Mouse (Mus musculus) adipocyte (in vitro differentiated cells): ENCODE data around the gene Spc24.
A peak's percentile ranks its signal among the peaks of the same experiment; 100 is the strongest.
"Not testable (repeated sequence)": the region's sequence is repeated elsewhere in the genome, so short reads cannot be mapped to it uniquely, and the experiment has no call there.

Experiments
- DNase-seq: peaks from one replicate; pipeline ENCODE4 v3.0.0-alpha.2; 2016; ENCODE audit warnings: low spot score

The Spc24 gene

GRCm38 (mm10) chr9:21760155-21761088 lies at the start of gene Spc24:
Gene Spc24, minus strand, starts transcription at chr9:21760303.
- peak; percentile 97 for DNase-seq

- DNase-seq, result peak; percentile 37
Measured at GRCm38 (mm10) chr9:21808561-21808960, 48.5 kb upstream of the Spc24 start.

GRCm38 (mm10) chr9:21806976-21807375 lies 46.9 kb upstream of the Spc24 start:
- no peak for DNase-seq

- no peak for DNase-seq
Measured at GRCm38 (mm10) chr9:21806363-21806762, 46.3 kb upstream of the Spc24 start.

GRCm38 (mm10) chr9:21803986-21804644 lies 44.0 kb upstream of the Spc24 start:
- peak; percentile 86 for DNase-seq

GRCm38 (mm10) chr9:21801591-21801990 lies 41.5 kb upstream of the Spc24 start:
- no peak for DNase-seq

- no peak for DNase-seq
Measured at GRCm38 (mm10) chr9:21801121-21801520, 41.0 kb upstream of the Spc24 start.

GRCm38 (mm10) chr9:21799010-21799350 lies 38.9 kb upstream of the Spc24 start:
- DNase-seq, result no peak

GRCm38 (mm10) chr9:21798345-21799009 lies 38.4 kb upstream of the Spc24 start, which contains the start of gene Kank2:
Gene Kank2, minus strand, starts transcription at chr9:21798744.
- DNase-seq, result peak; percentile 78

GRCm38 (mm10) chr9:21797921-21798344 lies 37.8 kb upstream of the Spc24 start:
- DNase-seq, result peak; percentile 37

- no peak for DNase-seq
Measured at GRCm38 (mm10) chr9:21796919-21797318, 36.8 kb upstream of the Spc24 start.

GRCm38 (mm10) chr9:21796259-21796658 lies 36.2 kb upstream of the Spc24 start:
- no peak for DNase-seq

GRCm38 (mm10) chr9:21795579-21795978 lies 35.5 kb upstream of the Spc24 start:
- DNase-seq, result no peak

GRCm38 (mm10) chr9:21794925-21795324 lies 34.8 kb upstream of the Spc24 start:
- DNase-seq, result no peak

GRCm38 (mm10) chr9:21794344-21794834 lies 34.3 kb upstream of the Spc24 start:
- no peak for DNase-seq

- DNase-seq, result not testable (repeated sequence)
Measured at GRCm38 (mm10) chr9:21793507-21793906, 33.4 kb upstream of the Spc24 start.

- peak; percentile 62 for DNase-seq
Measured at GRCm38 (mm10) chr9:21792644-21793043, 32.5 kb upstream of the Spc24 start.

GRCm38 (mm10) chr9:21791861-21792260 lies 31.8 kb upstream of the Spc24 start:
- DNase-seq, result peak; percentile 65

- DNase-seq, result no peak
Measured at GRCm38 (mm10) chr9:21788234-21788633, 28.1 kb upstream of the Spc24 start.

- no peak for DNase-seq
Measured at GRCm38 (mm10) chr9:21787654-21788053, 27.6 kb upstream of the Spc24 start.

- DNase-seq, result peak; percentile 55
Measured at GRCm38 (mm10) chr9:21786906-21787305, 26.8 kb upstream of the Spc24 start.

- not testable (repeated sequence) for DNase-seq
Measured at GRCm38 (mm10) chr9:21786309-21786708, 26.2 kb upstream of the Spc24 start.
